Mouse (Mus musculus) spleen, adult 2 months (tissue): Measurements from ENCODE around the gene Ubald2.

Source experiments
- CTCF ChIP-seq: fragments of 200-500 bp; IDR thresholded peaks from 2 replicates; pipeline ENCODE4 v1.5.1; 2011; ENCODE audit warnings: mild to moderate bottlenecking, inconsistent platforms; ENCODE audit not compliant: insufficient read depth, insufficient read length, insufficient replicate concordance; ENCODE audit errors: extremely low read depth
- POLR2A ChIP-seq: fragments of 200-500 bp; IDR thresholded peaks from 2 replicates; pipeline ENCODE4 v1.6.1; 2011; ENCODE audit warnings: low read depth, low read length, inconsistent platforms

DNA sequence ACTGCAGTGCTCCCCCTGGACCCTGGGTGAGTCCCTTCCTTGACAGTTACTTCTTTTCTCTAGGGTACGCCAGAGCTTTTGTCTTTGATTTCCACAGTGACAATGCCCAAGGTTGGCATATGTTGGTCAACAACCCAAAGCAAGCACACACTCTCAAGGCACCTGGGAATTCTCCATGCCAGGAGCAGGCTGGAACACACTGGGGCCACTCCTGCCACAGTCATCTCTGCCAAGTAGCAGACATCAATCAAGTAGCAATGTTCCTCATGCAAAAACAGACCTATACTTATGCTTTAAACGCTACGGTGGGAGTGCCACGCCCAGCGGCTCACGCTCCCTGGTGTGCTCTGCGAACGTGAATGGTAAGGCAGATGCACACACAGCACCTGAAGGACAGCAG, 47.1 kb downstream of the Ubald2 start:
- TF ChIP-seq CTCF = no peak
- no peak for TF ChIP-seq POLR2A
